Mouse (Mus musculus): ENCODE data around the gene Prkca.

- TF ChIP-seq CHD2 (IDR thresholded peaks at IDR 0.05; ENCODE audit: low read depth, low read length) (no peak), ZC3H11A (IDR thresholded peaks at IDR 0.05; ENCODE audit: borderline replicate concordance, low read depth, low read length) (no peak), MAFK (IDR thresholded peaks at IDR 0.05; ENCODE audit: insufficient read depth, low read depth, low read length) (no peak), ZNF384 (IDR thresholded peaks at IDR 0.05; ENCODE audit: low read depth, low read length) (no peak)
These were observed 93.5 kb downstream of the Prkca start for GRCm38 (mm10) chr11:108250146-108250635.
